Mouse (Mus musculus): ENCODE data around the gene Pbx1. TPM values are rescaled to one million over a fixed set of nuclear protein-coding genes. Genes with fewer than 3 reads are reported as not detected.

The Pbx1 gene
- polyA plus RNA-seq, 1 experiment: 46.9 TPM

DNA sequence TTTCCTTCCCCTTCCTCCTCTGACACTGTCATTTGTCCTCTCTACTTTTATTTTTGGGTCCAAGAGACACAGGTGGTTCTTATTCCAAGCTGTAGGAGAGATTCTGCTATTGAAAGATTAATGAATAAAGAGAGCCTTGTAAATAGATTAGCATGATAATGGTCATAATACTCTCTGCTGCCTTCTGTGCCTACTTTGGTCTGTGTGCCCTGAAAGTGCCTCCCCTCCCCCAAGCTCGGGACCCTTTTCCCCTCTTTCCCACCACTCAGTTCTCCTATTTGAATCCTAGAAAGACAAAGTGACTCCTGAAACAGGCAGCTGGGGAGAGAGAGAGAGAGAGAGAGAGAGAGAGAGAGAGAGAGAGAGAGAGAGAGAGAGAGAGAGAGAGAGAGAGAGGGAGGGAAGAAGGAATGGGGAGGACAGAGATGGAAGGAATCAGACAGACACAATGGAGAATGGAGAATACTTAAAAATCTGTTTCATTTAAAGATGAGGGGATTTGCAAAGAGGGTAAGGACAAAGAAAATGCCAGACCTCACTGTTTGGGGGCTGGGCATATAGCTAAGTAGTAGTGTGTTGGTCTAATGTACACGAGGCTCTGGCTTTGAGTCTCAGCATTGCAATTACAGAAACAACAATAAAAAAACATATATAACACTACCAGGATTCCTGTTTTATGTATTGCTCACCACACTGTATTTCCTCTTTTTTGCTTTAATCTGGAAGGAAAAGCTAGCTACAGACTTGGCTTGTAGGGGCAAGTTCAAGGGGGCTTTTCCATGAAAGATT is 145.0 kb downstream of the Pbx1 start:
- H3K4me1 ChIP-seq (ENCODE audit: control insufficient read depth, insufficient read depth, low read length): peaks cover 29% of the 10 kb centered on the region
- H3K27me3 ChIP-seq (replicated peaks; ENCODE audit: control insufficient read depth, insufficient read depth, low read length): no peaks in the 10 kb centered on the region
- H3K4me3 ChIP-seq (ENCODE audit: insufficient read depth, low read depth, low read length): no peak overlapping the region
- H3K27ac ChIP-seq (ENCODE audit: insufficient read depth, low read depth, low read length): no peak overlapping the region
- DNase-seq: no peak
- TF ChIP-seq CTCF (conservative IDR thresholded peaks at IDR 0.05; ENCODE audit: insufficient read depth, insufficient read length, low read depth, low read length): no peak
- TF ChIP-seq POLR2A (IDR thresholded peaks at IDR 0.05; ENCODE audit: low read depth, low read length): no peak
- no peaks in the 10 kb centered on the region for H3K36me3 ChIP-seq (ENCODE audit: control insufficient read depth, insufficient read depth, low read length)
- WGBS: 78% methylated on average over 2 of the region's 2 CpGs

DNA sequence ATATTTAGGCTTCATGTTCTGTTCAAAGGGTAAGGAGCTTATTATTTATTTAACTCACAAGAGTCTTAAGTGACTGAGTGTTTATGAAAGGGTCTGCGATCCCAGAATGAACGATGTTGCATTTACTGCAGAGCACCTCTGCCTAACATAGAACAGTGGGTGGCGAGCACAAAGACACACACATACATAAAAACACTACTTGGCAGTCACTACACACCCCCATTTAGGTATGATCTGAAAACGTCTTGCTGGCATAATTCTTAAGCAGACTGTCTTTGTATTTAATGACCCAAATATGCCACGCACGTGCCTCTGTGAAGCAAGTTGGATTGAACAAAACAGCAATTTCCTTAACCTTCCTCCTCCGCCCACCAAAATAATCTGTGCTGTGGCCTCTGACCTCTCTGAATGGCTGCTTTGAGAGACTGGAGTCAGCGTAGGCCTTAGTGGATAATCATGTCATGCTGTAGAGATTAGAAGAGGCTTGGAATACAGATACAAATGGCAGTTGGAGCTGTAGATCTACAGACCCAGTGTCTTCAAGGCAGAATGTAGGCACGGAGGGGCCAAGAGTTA is 147.4 kb downstream of the Pbx1 start:
- 61% methylated on average over 9 of the region's 9 CpGs for whole genome bisulfite sequencing
- TF ChIP-seq POLR2A (IDR thresholded peaks at IDR 0.05; ENCODE audit: low read depth, low read length): no peak
- no peak for TF ChIP-seq CTCF (conservative IDR thresholded peaks at IDR 0.05; ENCODE audit: insufficient read depth, insufficient read length, low read depth, low read length)
- Histone ChIP-seq H3K36me3 (ENCODE audit: control insufficient read depth, insufficient read depth, low read length) (no peaks in the 10 kb centered on the region), H3K27me3 (replicated peaks; ENCODE audit: control insufficient read depth, insufficient read depth, low read length) (no peaks in the 10 kb centered on the region), H3K27ac (ENCODE audit: insufficient read depth, low read depth, low read length) (no peak overlapping the region), H3K4me1 (ENCODE audit: control insufficient read depth, insufficient read depth, low read length) (peaks cover 24% of the 10 kb centered on the region), H3K4me3 (ENCODE audit: insufficient read depth, low read depth, low read length) (no peak overlapping the region)
- DNase-seq: no peak

- Histone ChIP-seq H3K4me1 (ENCODE audit: control insufficient read depth, insufficient read depth, low read length) (peaks cover 19% of the 10 kb centered on the region), H3K27ac (ENCODE audit: insufficient read depth, low read depth, low read length) (no peak overlapping the region)
Observed at GRCm38 (mm10) chr1:168283841-168284565, 148.1 kb downstream of the Pbx1 start.

GRCm38 (mm10) chr1:168283421-168283820 is 148.6 kb downstream of the Pbx1 start:
- Histone ChIP-seq H3K4me3 (ENCODE audit: insufficient read depth, low read depth, low read length) (no peak overlapping the region), H3K4me1 (ENCODE audit: control insufficient read depth, insufficient read depth, low read length) (peaks cover 15% of the 10 kb centered on the region), H3K36me3 (ENCODE audit: control insufficient read depth, insufficient read depth, low read length) (no peaks in the 10 kb centered on the region), H3K27ac (ENCODE audit: insufficient read depth, low read depth, low read length) (no peak overlapping the region), H3K27me3 (replicated peaks; ENCODE audit: control insufficient read depth, insufficient read depth, low read length) (no peaks in the 10 kb centered on the region)
- TF ChIP-seq CTCF (conservative IDR thresholded peaks at IDR 0.05; ENCODE audit: insufficient read depth, insufficient read length, low read depth, low read length) (no peak), POLR2A (IDR thresholded peaks at IDR 0.05; ENCODE audit: low read depth, low read length) (no peak)
- WGBS: 72% methylated on average over 2 of the region's 2 CpGs
- no peak for DNase-seq

More at GRCm38 (mm10) chr1:168283841-168284565, 148.1 kb downstream of the Pbx1 start:
- DNase-seq: no peak
- Histone ChIP-seq H3K4me3 (ENCODE audit: insufficient read depth, low read depth, low read length) (no peak overlapping the region), H3K36me3 (ENCODE audit: control insufficient read depth, insufficient read depth, low read length) (no peaks in the 10 kb centered on the region), H3K27me3 (replicated peaks; ENCODE audit: control insufficient read depth, insufficient read depth, low read length) (no peaks in the 10 kb centered on the region)
- WGBS: 74% methylated on average over 15 of the region's 15 CpGs
- TF ChIP-seq POLR2A (IDR thresholded peaks at IDR 0.05; ENCODE audit: low read depth, low read length) (no peak), CTCF (conservative IDR thresholded peaks at IDR 0.05; ENCODE audit: insufficient read depth, insufficient read length, low read depth, low read length) (no peak)

DNA sequence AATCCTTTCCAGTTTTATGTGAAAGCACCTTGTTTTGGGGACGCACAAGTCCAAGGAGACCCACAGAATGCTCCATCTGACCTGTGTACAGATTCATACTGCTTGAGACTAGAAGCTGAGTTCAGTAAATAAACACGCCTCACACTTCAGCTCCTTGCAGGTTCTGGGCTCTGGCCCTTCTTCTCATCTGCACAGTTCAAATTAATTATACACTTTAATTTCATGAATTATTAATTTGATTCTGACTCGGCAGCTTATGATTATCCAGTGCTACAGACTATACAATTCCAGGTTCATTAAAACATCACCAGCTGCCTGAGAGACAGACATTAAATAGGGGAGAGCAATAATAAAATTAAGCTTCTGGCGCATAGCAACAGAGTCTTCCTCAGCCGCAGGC is 156.4 kb downstream of the Pbx1 start:
- Histone ChIP-seq H3K4me3 (ENCODE audit: insufficient read depth, low read depth, low read length) (no peak overlapping the region), H3K36me3 (ENCODE audit: control insufficient read depth, insufficient read depth, low read length) (no peaks in the 10 kb centered on the region), H3K4me1 (ENCODE audit: control insufficient read depth, insufficient read depth, low read length) (peaks cover 18% of the 10 kb centered on the region), H3K27ac (ENCODE audit: insufficient read depth, low read depth, low read length) (no peak overlapping the region), H3K27me3 (replicated peaks; ENCODE audit: control insufficient read depth, insufficient read depth, low read length) (no peaks in the 10 kb centered on the region)
- TF ChIP-seq CTCF (conservative IDR thresholded peaks at IDR 0.05; ENCODE audit: insufficient read depth, insufficient read length, low read depth, low read length): no peak
- TF ChIP-seq POLR2A (IDR thresholded peaks at IDR 0.05; ENCODE audit: low read depth, low read length): no peak
- DNase-seq: no peak
- WGBS: 44% methylated on average over 5 of the region's 5 CpGs

DNA sequence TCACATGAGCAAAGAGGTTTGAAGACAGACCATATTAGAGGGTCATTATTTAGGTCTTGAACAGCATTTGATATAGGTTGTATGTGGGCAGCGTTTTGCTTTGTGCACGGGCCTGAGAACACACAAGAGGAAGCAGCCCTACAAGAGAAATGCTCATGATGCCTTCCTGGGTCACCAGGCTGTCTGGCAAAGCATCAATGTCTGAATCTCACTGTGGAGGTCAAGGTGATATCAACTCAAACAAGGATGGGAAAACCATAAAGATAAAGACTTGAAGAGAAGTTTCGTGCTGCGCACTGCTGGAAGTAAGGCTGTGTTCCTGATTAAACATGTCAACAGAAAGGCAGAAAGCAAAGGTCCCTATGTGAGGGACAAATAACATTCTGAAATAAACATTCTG is 157.8 kb downstream of the Pbx1 start:
- Histone ChIP-seq H3K27me3 (replicated peaks; ENCODE audit: control insufficient read depth, insufficient read depth, low read length) (no peaks in the 10 kb centered on the region), H3K36me3 (ENCODE audit: control insufficient read depth, insufficient read depth, low read length) (no peaks in the 10 kb centered on the region), H3K27ac (ENCODE audit: insufficient read depth, low read depth, low read length) (no peak overlapping the region), H3K4me3 (ENCODE audit: insufficient read depth, low read depth, low read length) (no peak overlapping the region), H3K4me1 (ENCODE audit: control insufficient read depth, insufficient read depth, low read length) (peaks cover 18% of the 10 kb centered on the region)
- TF ChIP-seq CTCF (conservative IDR thresholded peaks at IDR 0.05; ENCODE audit: insufficient read depth, insufficient read length, low read depth, low read length) (no peak), POLR2A (IDR thresholded peaks at IDR 0.05; ENCODE audit: low read depth, low read length) (no peak)
- no peak for DNase-seq
- 86% methylated on average over 4 of the region's 4 CpGs for WGBS

- Histone ChIP-seq H3K27me3 (replicated peaks; ENCODE audit: control insufficient read depth, insufficient read depth, low read length) (no peaks in the 10 kb centered on the region), H3K27ac (ENCODE audit: insufficient read depth, low read depth, low read length) (no peak overlapping the region), H3K36me3 (ENCODE audit: control insufficient read depth, insufficient read depth, low read length) (no peaks in the 10 kb centered on the region), H3K4me3 (ENCODE audit: insufficient read depth, low read depth, low read length) (no peak overlapping the region), H3K4me1 (ENCODE audit: control insufficient read depth, insufficient read depth, low read length) (peaks cover 19% of the 10 kb centered on the region)
- DNase-seq: no peak
- WGBS: 65% methylated on average over 2 of the region's 2 CpGs
- TF ChIP-seq POLR2A (IDR thresholded peaks at IDR 0.05; ENCODE audit: low read depth, low read length): no peak
- no peak for TF ChIP-seq CTCF (conservative IDR thresholded peaks at IDR 0.05; ENCODE audit: insufficient read depth, insufficient read length, low read depth, low read length)
Observed at GRCm38 (mm10) chr1:168272091-168272490, 160.0 kb downstream of the Pbx1 start.
